Mouse (Mus musculus) midbrain, embryonic 10.5 days (tissue): ENCODE data around the gene Kcnip4. TPM values are rescaled to one million over a fixed set of nuclear protein-coding genes. Genes with fewer than 3 reads are reported as not detected.

Experiments used
- DNase-seq: peaks from one replicate; pipeline ENCODE4 v3.0.0-alpha.2; 2017; ENCODE audit warnings: low spot score
- H3K27ac ChIP-seq: fragments of 300-500 bp; sonication (generic); replicated peaks from 2 replicates; pipeline ENCODE4 v1.5.1; 2016; ENCODE audit warnings: mild to moderate bottlenecking
- H3K27me3 ChIP-seq: fragments of 300-500 bp; sonication (generic); 2 replicates; pipeline ENCODE4 v1.6.1; 2016; ENCODE audit warnings: low read depth, mild to moderate bottlenecking; ENCODE audit not compliant: poor library complexity, severe bottlenecking
- H3K36me3 ChIP-seq: fragments of 300-500 bp; sonication (generic); 2 replicates; pipeline ENCODE4 v1.6.1; 2016; ENCODE audit warnings: mild to moderate bottlenecking, moderate library complexity
- H3K4me1 ChIP-seq: fragments of 300-500 bp; sonication (generic); 2 replicates; pipeline ENCODE4 v1.6.1; 2016
- H3K4me3 ChIP-seq: fragments of 300-500 bp; sonication (generic); 2 replicates; pipeline ENCODE4 v1.5.1; 2016; ENCODE audit warnings: mild to moderate bottlenecking, moderate library complexity
- H3K9me3 ChIP-seq: fragments of 300-500 bp; sonication (generic); replicated peaks from 2 replicates; pipeline ENCODE4 v1.6.1; 2016; ENCODE audit warnings: mild to moderate bottlenecking
- WGBS: fragments of 180-500 bp; shearing (Covaris S2); methylation state at CpG from one replicate; pipeline ENCODE4 v1.1.7; 2016; 5-methylcytosine and 5-hydroxymethylcytosine counted together
- polyA plus RNA-seq: library from polyadenylated mRNA; unstranded; fragments of >200 nt; fragmentation: Nextera tagmentation; extraction: Ambion mirVana; gene quantifications from 2 replicates; pipeline ENCODE4 v1.2.1, GENCODE M21; 2016

Gene Kcnip4
- polyA plus RNA-seq, 1 experiment from 2014 or later: 1.2 TPM

DNA sequence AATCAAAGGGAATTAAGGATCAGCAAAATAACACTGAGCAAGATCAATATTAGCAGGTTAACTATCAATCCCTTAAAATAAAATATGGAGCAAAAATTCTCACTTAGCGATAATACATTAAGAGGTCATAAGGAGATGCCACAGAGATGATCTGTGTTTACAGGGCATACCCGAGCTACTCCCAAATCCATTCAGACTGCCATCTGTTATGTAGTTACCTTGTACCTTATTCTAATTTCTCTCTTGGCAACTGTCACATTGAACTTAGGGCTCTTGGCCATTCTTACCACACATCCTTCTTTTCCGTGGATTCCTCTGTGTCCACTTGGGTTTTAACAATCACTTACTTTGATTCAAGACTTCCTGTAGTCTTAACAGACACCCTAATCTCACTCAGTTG, 71.6 kb downstream of the Kcnip4 start:
- no peak for DNase-seq
- no peak overlapping the region for H3K4me3 ChIP-seq
- WGBS: 86% methylated on average over 3 of the region's 3 CpGs

GRCm38 (mm10) chr5:49451295-49451694, 73.4 kb downstream of the Kcnip4 start:
- H3K27me3 ChIP-seq: no peaks in the 10 kb centered on the region
- no peaks in the 10 kb centered on the region for H3K36me3 ChIP-seq
- no peak overlapping the region for H3K4me3 ChIP-seq
- H3K4me1 ChIP-seq: no peaks in the 10 kb centered on the region
- no peak for DNase-seq
- no peak overlapping the region for H3K27ac ChIP-seq
- H3K9me3 ChIP-seq: no peaks in the 10 kb centered on the region

More for the DNA sequence above, 71.6 kb downstream of the Kcnip4 start:
- H3K27me3 ChIP-seq: no peaks in the 10 kb centered on the region
- H3K4me1 ChIP-seq: no peaks in the 10 kb centered on the region
- no peak overlapping the region for H3K27ac ChIP-seq
- H3K9me3 ChIP-seq: no peaks in the 10 kb centered on the region
- H3K36me3 ChIP-seq: no peaks in the 10 kb centered on the region

DNA sequence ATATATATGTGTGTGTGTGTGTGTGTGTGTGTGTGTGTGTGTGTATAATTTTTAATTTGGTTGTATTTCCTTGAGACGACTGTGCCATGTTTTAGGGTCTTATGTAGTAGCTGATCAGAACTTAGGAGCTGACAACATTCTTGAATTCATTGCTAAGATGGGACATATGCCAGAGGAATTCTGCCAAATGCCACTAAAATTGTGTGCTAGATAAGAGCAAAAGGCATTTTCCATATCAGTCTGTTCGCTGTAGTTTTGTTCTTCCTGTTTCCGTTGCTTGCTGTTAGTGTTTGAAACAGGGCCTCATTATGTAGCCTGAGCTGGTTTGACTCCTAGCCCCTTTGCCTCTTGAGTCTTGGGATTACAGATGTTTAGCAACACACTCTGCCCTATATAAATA, 73.8 kb downstream of the Kcnip4 start:
- WGBS: 86% methylated on average over 3 of the region's 3 CpGs
- no peaks in the 10 kb centered on the region for H3K9me3 ChIP-seq
- H3K4me3 ChIP-seq: no peak overlapping the region
- no peaks in the 10 kb centered on the region for H3K36me3 ChIP-seq
- H3K27ac ChIP-seq: no peak overlapping the region
- DNase-seq: no peak
- H3K4me1 ChIP-seq: no peaks in the 10 kb centered on the region
- H3K27me3 ChIP-seq: no peaks in the 10 kb centered on the region

GRCm38 (mm10) chr5:49437236-49437635, 87.5 kb downstream of the Kcnip4 start:
- no peak for DNase-seq
- WGBS: 83% methylated on average over 2 of the region's 2 CpGs

DNA sequence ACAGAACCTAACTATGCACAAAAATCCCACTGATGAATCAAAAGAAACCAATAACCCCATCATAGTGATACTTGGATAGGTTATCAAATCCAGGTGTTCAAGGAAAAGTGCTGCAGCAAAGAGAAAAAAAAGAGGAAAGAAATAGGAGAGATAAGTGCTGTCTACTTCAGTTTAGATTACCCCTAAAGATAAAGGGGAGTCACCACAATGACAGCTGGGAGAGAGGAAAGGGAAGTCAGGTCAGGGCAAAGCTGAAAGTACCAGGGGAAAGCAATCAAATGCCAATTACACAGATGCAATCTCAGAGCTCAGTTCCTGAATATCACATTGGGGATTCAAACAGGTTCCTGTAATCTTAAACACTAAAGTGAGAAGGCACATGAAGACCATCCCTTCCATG, 97.0 kb downstream of the Kcnip4 start:
- H3K27me3 ChIP-seq: no peaks in the 10 kb centered on the region
- no peak overlapping the region for H3K4me3 ChIP-seq
- DNase-seq: no peak
- H3K27ac ChIP-seq: no peak overlapping the region
- H3K4me1 ChIP-seq: no peaks in the 10 kb centered on the region
- H3K36me3 ChIP-seq: no peaks in the 10 kb centered on the region
- H3K9me3 ChIP-seq: no peaks in the 10 kb centered on the region

More at GRCm38 (mm10) chr5:49437236-49437635, 87.5 kb downstream of the Kcnip4 start:
- Histone ChIP-seq H3K27ac (no peak overlapping the region), H3K9me3 (no peaks in the 10 kb centered on the region), H3K4me1 (no peaks in the 10 kb centered on the region), H3K27me3 (no peaks in the 10 kb centered on the region), H3K36me3 (no peaks in the 10 kb centered on the region), H3K4me3 (no peak overlapping the region)

- H3K4me3 ChIP-seq: no peak overlapping the region
- no peaks in the 10 kb centered on the region for H3K9me3 ChIP-seq
- H3K36me3 ChIP-seq: no peaks in the 10 kb centered on the region
- no peak for DNase-seq
- no peaks in the 10 kb centered on the region for H3K4me1 ChIP-seq
- no peaks in the 10 kb centered on the region for H3K27me3 ChIP-seq
- no peak overlapping the region for H3K27ac ChIP-seq
Observed at GRCm38 (mm10) chr5:49419707-49420106, 105.0 kb downstream of the Kcnip4 start.

GRCm38 (mm10) chr5:49408351-49408750, 116.4 kb downstream of the Kcnip4 start:
- no peaks in the 10 kb centered on the region for H3K4me1 ChIP-seq
- no peaks in the 10 kb centered on the region for H3K36me3 ChIP-seq
- DNase-seq: no peak
- H3K27ac ChIP-seq: no peak overlapping the region
- H3K9me3 ChIP-seq: no peaks in the 10 kb centered on the region
- no peaks in the 10 kb centered on the region for H3K27me3 ChIP-seq
- WGBS: 71% methylated on average over 1 of the region's 1 CpGs
- no peak overlapping the region for H3K4me3 ChIP-seq

GRCm38 (mm10) chr5:49370543-49371076, 154.1 kb downstream of the Kcnip4 start:
- 54% methylated on average over 3 of the region's 3 CpGs for WGBS
- Histone ChIP-seq H3K9me3 (no peaks in the 10 kb centered on the region), H3K4me1 (no peaks in the 10 kb centered on the region), H3K4me3 (no peak overlapping the region), H3K27me3 (no peaks in the 10 kb centered on the region), H3K27ac (no peak overlapping the region), H3K36me3 (no peaks in the 10 kb centered on the region)
- no peak for DNase-seq

GRCm38 (mm10) chr5:49368636-49369423, 155.9 kb downstream of the Kcnip4 start:
- no peaks in the 10 kb centered on the region for H3K4me1 ChIP-seq
- no peaks in the 10 kb centered on the region for H3K27me3 ChIP-seq
- H3K27ac ChIP-seq: no peak overlapping the region
- H3K36me3 ChIP-seq: no peaks in the 10 kb centered on the region
- H3K9me3 ChIP-seq: no peaks in the 10 kb centered on the region
- DNase-seq: no peak
- WGBS: 52% methylated on average over 13 of the region's 13 CpGs
- H3K4me3 ChIP-seq: no peak overlapping the region

- no peaks in the 10 kb centered on the region for H3K27me3 ChIP-seq
- H3K36me3 ChIP-seq: no peaks in the 10 kb centered on the region
- DNase-seq: no peak
- peaks cover 4% of the 10 kb centered on the region for H3K4me1 ChIP-seq
- H3K4me3 ChIP-seq: no peak overlapping the region
- H3K27ac ChIP-seq: no peak overlapping the region
- 86% methylated on average over 3 of the region's 3 CpGs for whole genome bisulfite sequencing
- no peaks in the 10 kb centered on the region for H3K9me3 ChIP-seq
Observed at GRCm38 (mm10) chr5:49356381-49356780, 168.3 kb downstream of the Kcnip4 start.

- no peak for DNase-seq
- peaks cover 4% of the 10 kb centered on the region for H3K4me1 ChIP-seq
- no peaks in the 10 kb centered on the region for H3K9me3 ChIP-seq
- no peak overlapping the region for H3K4me3 ChIP-seq
- H3K27ac ChIP-seq: no peak overlapping the region
- H3K27me3 ChIP-seq: no peaks in the 10 kb centered on the region
- no peaks in the 10 kb centered on the region for H3K36me3 ChIP-seq
- 81% methylated on average over 5 of the region's 5 CpGs for WGBS
Observed at GRCm38 (mm10) chr5:49352061-49352460, 172.6 kb downstream of the Kcnip4 start.

- DNase-seq: peak; percentile 23
- H3K36me3 ChIP-seq: no peaks in the 10 kb centered on the region
- WGBS: 34% methylated on average over 4 of the region's 4 CpGs
- H3K4me3 ChIP-seq: no peak overlapping the region
- H3K27ac ChIP-seq: no peak overlapping the region
- no peaks in the 10 kb centered on the region for H3K27me3 ChIP-seq
- H3K9me3 ChIP-seq: no peaks in the 10 kb centered on the region
- H3K4me1 ChIP-seq: peaks cover 4% of the 10 kb centered on the region
Observed at GRCm38 (mm10) chr5:49350126-49350909, 174.4 kb downstream of the Kcnip4 start.

DNA sequence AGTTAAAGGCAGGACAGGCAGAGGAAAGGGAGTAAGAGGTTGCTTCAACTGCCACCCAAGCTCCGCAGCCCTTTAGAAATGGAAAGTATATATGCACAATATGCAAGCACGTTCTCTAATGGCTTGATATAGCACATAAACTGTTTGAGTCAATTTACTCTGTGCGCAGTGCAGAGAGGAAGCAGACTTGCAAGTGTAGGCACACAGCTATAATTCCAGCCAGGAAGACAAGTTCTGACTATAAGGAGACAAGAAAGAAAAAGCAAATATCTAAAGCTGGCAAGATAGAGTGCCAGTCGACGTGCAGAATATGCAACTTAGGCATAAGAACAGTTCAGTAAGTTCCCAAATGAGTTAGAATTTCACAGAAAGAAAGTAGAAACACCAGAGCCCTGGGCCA, 175.2 kb downstream of the Kcnip4 start:
- Histone ChIP-seq H3K9me3 (no peaks in the 10 kb centered on the region), H3K36me3 (no peaks in the 10 kb centered on the region), H3K4me1 (peaks cover 4% of the 10 kb centered on the region), H3K4me3 (no peak overlapping the region), H3K27me3 (no peaks in the 10 kb centered on the region), H3K27ac (no peak overlapping the region)
- DNase-seq: no peak
- WGBS: 94% methylated on average over 5 of the region's 5 CpGs
